Mouse (Mus musculus): ENCODE results near the gene Slc9a4. TPM values are rescaled to one million over a fixed set of nuclear protein-coding genes. Genes with fewer than 3 reads are reported as not detected.
"Not testable (repeated sequence)": the region's sequence is repeated elsewhere in the genome, so short reads cannot be mapped to it uniquely, and the experiment has no call there.

Gene Slc9a4
- polyA plus RNA-seq, 1 experiment = 2.3 TPM

DNA sequence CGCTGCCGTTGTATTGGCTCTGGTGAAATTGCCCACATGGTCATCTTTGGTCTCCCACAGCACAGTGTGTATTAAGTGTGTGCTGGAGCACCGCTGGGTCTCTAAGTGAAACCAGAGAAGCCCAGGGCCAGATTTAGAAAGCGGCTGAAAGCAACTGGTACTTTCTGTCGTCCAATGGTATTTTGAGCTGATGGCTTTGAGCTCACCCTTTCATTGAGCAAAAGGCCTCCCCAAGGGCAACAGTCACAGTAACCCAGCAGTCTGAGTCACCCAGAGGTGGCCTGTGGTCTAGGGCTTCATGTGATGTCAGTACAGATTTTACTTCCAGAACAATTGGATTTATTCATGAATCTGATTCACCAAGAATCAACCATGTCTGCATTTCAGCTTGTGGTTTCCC lies 6.9 kb downstream of the Slc9a4 start:
- TF ChIP-seq CTCF (IDR thresholded peaks at IDR 0.05; ENCODE audit: control insufficient read depth, insufficient read depth, insufficient replicate concordance, low read depth, low read length) (no peak), POLR2A (IDR thresholded peaks at IDR 0.05; ENCODE audit: control insufficient read depth, low read depth, low read length) (no peak)
- Histone ChIP-seq H3K27me3 (ENCODE audit: control insufficient read depth, insufficient read depth, low read length) (no peaks in the 10 kb centered on the region), H3K36me3 (ENCODE audit: control insufficient read depth, insufficient read depth, low read length) (no peaks in the 10 kb centered on the region), H3K27ac (ENCODE audit: control insufficient read depth, insufficient read depth, low read depth, low read length) (no peak overlapping the region), H3K4me1 (ENCODE audit: control insufficient read depth, insufficient read depth, low read length) (no peaks in the 10 kb centered on the region), H3K4me3 (ENCODE audit: control insufficient read depth, low read depth, low read length) (no peak overlapping the region)

DNA sequence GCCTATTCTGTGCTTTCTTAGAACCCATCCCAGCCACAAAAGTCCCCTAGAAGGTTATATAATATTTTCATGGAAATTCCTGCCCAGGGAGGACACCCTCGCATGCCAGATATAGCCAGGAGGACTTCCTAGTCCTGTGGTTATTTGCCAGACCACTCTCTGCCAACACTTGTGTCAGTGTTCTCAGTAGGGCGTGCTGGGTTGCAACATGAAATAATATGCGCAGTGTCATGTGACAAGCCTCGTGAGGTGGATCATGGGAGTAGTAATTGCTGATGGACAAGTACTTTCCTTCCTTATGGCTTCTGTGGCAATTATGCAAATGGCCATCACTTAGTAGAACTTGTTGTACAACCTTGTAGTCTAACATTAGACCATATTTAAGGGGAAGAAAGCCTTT lies 11.1 kb downstream of the Slc9a4 start:
- Histone ChIP-seq H3K4me1 (ENCODE audit: control insufficient read depth, insufficient read depth, low read length) (no peaks in the 10 kb centered on the region), H3K27me3 (ENCODE audit: control insufficient read depth, insufficient read depth, low read length) (no peaks in the 10 kb centered on the region), H3K4me3 (ENCODE audit: control insufficient read depth, low read depth, low read length) (no peak overlapping the region), H3K27ac (ENCODE audit: control insufficient read depth, insufficient read depth, low read depth, low read length) (no peak overlapping the region), H3K36me3 (ENCODE audit: control insufficient read depth, insufficient read depth, low read length) (no peaks in the 10 kb centered on the region)
- TF ChIP-seq CTCF (IDR thresholded peaks at IDR 0.05; ENCODE audit: control insufficient read depth, insufficient read depth, insufficient replicate concordance, low read depth, low read length) (no peak), POLR2A (IDR thresholded peaks at IDR 0.05; ENCODE audit: control insufficient read depth, low read depth, low read length) (no peak)

DNA sequence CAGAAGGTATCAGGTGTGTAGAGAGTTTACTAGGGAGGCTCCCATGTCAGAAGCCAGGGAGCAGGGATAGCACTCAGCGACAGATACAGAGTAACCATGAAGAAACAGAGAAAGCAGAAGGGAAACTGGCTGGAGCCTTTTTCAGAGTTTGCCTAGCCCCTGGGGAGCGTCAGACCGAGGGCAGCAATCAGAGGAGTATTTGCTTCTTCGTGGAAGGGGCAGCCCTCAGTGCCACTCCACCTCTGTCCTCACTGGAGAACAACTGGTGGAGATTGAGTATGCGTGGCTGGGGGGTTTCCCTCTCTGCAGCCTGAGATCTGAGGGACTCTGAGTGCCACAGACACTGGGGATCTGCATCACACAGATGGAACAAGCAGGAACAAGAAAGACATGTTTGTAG lies 17.9 kb downstream of the Slc9a4 start:
- no peaks in the 10 kb centered on the region for H3K4me1 ChIP-seq (ENCODE audit: control insufficient read depth, insufficient read depth, low read length)
- H3K27me3 ChIP-seq (ENCODE audit: control insufficient read depth, insufficient read depth, low read length) = no peaks in the 10 kb centered on the region
- no peak overlapping the region for H3K27ac ChIP-seq (ENCODE audit: control insufficient read depth, insufficient read depth, low read depth, low read length)
- no peak overlapping the region for H3K4me3 ChIP-seq (ENCODE audit: control insufficient read depth, low read depth, low read length)
- H3K36me3 ChIP-seq (ENCODE audit: control insufficient read depth, insufficient read depth, low read length) = no peaks in the 10 kb centered on the region
- TF ChIP-seq CTCF (IDR thresholded peaks at IDR 0.05; ENCODE audit: control insufficient read depth, insufficient read depth, insufficient replicate concordance, low read depth, low read length) (no peak), POLR2A (IDR thresholded peaks at IDR 0.05; ENCODE audit: control insufficient read depth, low read depth, low read length) (no peak)

DNA sequence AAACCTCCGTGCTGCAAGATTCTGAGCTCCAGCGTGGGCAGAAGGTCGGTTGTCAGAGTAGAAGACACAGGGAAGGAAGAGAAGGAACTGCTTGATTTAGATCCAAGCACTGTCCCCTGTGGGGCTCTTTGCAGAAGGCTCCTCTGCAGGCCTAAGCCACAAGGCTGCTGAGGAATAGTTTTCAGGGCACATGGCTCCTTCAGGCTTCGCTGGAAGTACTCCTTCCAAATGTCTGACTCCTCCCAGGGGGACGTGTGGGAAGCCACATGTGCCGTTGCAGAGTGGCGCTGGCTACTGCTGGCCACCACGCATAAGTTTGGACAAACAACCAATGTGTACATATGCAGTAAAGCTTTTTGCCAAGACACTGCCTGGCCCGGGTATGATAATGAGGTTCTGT lies 19.8 kb downstream of the Slc9a4 start:
- not testable (repeated sequence) for H3K4me3 ChIP-seq (ENCODE audit: control insufficient read depth, low read depth, low read length); H3K27me3 ChIP-seq (ENCODE audit: control insufficient read depth, insufficient read depth, low read length); H3K36me3 ChIP-seq (ENCODE audit: control insufficient read depth, insufficient read depth, low read length); H3K4me1 ChIP-seq (ENCODE audit: control insufficient read depth, insufficient read depth, low read length); H3K27ac ChIP-seq (ENCODE audit: control insufficient read depth, insufficient read depth, low read depth, low read length)

DNA sequence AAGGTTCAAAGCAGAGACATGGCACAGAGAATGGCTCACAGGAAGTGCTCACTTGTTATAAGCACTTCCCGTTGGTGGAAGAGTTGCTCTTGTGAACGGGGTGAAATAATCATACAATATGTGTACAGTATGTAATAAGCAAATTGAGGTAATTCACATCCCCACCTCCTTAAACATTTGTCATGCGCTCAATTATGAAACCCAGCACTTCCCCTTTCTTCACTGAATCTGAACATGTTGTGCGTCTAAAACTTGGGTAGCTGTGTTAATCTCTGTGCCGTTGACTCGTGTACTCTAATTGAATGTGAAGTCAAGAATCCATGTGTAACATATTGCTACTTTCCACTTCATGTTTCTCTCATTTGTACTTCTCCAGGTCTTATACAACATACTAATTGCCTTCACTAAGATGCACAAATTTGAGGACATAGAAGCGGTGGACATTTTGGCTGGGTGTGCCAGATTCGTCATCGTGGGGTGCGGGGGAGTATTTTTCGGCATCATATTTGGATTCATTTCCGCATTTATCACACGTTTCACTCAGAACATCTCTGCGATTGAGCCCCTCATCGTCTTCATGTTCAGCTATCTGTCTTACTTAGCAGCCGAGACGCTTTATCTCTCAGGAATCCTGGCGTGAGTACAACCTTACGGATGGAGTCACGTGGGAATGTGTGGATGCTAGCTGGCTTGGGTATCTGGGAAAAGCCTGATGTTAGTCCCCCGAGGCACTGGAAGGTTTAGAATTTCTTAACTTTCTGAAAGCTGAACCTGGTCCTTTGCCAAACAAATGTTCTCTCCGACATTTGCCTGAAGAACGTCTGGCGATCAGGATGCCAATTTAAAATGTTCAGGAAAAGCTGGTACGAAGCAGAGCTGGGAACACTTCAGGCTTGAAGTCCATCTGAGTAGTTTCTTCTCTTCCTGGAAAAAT lies 20.8 kb downstream of the Slc9a4 start:
- no peaks in the 10 kb centered on the region for H3K4me1 ChIP-seq (ENCODE audit: control insufficient read depth, insufficient read depth, low read length)
- H3K36me3 ChIP-seq (ENCODE audit: control insufficient read depth, insufficient read depth, low read length) = no peaks in the 10 kb centered on the region
- no peak for TF ChIP-seq CTCF (IDR thresholded peaks at IDR 0.05; ENCODE audit: control insufficient read depth, insufficient read depth, insufficient replicate concordance, low read depth, low read length)
- no peak for TF ChIP-seq POLR2A (IDR thresholded peaks at IDR 0.05; ENCODE audit: control insufficient read depth, low read depth, low read length)
- no peak overlapping the region for H3K4me3 ChIP-seq (ENCODE audit: control insufficient read depth, low read depth, low read length)
- H3K27me3 ChIP-seq (ENCODE audit: control insufficient read depth, insufficient read depth, low read length) = no peaks in the 10 kb centered on the region
- no peak overlapping the region for H3K27ac ChIP-seq (ENCODE audit: control insufficient read depth, insufficient read depth, low read depth, low read length)

DNA sequence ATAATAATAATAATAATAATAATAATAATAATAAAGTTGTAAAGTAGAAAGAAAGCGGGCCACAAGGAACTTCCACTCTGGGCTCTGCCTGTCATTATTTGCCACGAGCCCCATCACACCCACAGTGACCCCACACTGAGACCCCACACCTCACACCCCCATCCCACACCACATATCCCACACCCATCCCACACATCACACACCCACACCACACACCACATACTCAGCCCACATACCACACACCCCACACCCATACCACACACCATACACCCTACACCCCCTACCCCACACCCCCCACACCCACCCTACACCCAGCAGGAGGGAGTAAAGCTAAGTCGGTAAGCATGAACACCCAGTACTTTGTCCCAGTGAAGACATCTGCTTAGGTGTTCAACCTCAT lies 21.6 kb downstream of the Slc9a4 start:
- TF ChIP-seq POLR2A (IDR thresholded peaks at IDR 0.05; ENCODE audit: control insufficient read depth, low read depth, low read length) = no peak
- no peak for TF ChIP-seq CTCF (IDR thresholded peaks at IDR 0.05; ENCODE audit: control insufficient read depth, insufficient read depth, insufficient replicate concordance, low read depth, low read length)

DNA sequence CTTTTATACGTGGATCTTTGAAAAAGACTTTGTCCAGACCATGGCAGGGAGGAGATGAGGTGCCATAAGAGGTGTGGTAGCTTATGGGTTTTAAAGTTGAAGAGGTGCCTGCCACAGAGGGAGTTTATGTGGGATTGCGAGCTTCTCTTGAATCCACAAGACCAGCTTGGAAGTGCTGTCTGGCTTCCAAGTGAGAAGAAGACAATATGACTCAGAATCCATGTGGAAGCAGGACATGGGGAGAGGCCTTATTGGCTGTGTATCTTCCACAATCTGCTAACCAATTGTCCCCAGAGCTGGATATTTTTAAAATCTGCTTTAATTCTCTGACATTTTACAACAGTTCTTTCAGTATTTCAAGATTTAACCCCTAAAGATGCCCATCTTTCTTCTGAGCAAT lies 33.3 kb downstream of the Slc9a4 start:
- no peak overlapping the region for H3K4me3 ChIP-seq (ENCODE audit: control insufficient read depth, low read depth, low read length)
- H3K36me3 ChIP-seq (ENCODE audit: control insufficient read depth, insufficient read depth, low read length) = no peaks in the 10 kb centered on the region
- no peak for TF ChIP-seq POLR2A (IDR thresholded peaks at IDR 0.05; ENCODE audit: control insufficient read depth, low read depth, low read length)
- H3K27ac ChIP-seq (ENCODE audit: control insufficient read depth, insufficient read depth, low read depth, low read length) = no peak overlapping the region
- no peaks in the 10 kb centered on the region for H3K27me3 ChIP-seq (ENCODE audit: control insufficient read depth, insufficient read depth, low read length)
- H3K4me1 ChIP-seq (ENCODE audit: control insufficient read depth, insufficient read depth, low read length) = no peaks in the 10 kb centered on the region

More for the DNA sequence above, 21.6 kb downstream of the Slc9a4 start:
- Histone ChIP-seq H3K27me3 (ENCODE audit: control insufficient read depth, insufficient read depth, low read length) (no peaks in the 10 kb centered on the region), H3K4me1 (ENCODE audit: control insufficient read depth, insufficient read depth, low read length) (no peaks in the 10 kb centered on the region), H3K36me3 (ENCODE audit: control insufficient read depth, insufficient read depth, low read length) (no peaks in the 10 kb centered on the region), H3K27ac (ENCODE audit: control insufficient read depth, insufficient read depth, low read depth, low read length) (no peak overlapping the region), H3K4me3 (ENCODE audit: control insufficient read depth, low read depth, low read length) (no peak overlapping the region)

DNA sequence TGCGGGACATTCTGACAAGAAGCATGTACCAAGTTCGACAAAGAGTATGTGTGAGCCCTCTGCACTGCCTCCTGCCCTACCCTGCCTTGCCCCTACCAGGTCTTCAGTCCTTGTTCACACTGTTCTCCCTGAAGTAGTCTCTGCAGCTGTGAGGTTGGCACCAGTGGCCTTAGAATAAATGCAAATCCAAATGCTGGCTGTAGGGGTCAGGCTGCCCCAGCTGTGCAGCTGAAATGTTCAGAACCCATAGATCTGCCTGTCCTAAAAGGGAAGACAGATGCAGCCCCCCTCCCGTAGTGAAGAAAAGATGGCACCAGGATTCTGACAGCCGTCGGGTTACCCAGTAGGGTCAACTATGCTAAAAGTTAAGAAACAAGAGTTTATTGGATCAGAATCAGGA lies 39.2 kb downstream of the Slc9a4 start:
- TF ChIP-seq CTCF (IDR thresholded peaks at IDR 0.05; ENCODE audit: control insufficient read depth, insufficient read depth, insufficient replicate concordance, low read depth, low read length) = peak; percentile 41; the same call in 1 of the 2 replicates
- no peak for TF ChIP-seq POLR2A (IDR thresholded peaks at IDR 0.05; ENCODE audit: control insufficient read depth, low read depth, low read length)
- Histone ChIP-seq H3K4me1 (ENCODE audit: control insufficient read depth, insufficient read depth, low read length) (no peaks in the 10 kb centered on the region), H3K27ac (ENCODE audit: control insufficient read depth, insufficient read depth, low read depth, low read length) (no peak overlapping the region), H3K27me3 (ENCODE audit: control insufficient read depth, insufficient read depth, low read length) (no peaks in the 10 kb centered on the region), H3K36me3 (ENCODE audit: control insufficient read depth, insufficient read depth, low read length) (no peaks in the 10 kb centered on the region), H3K4me3 (ENCODE audit: control insufficient read depth, low read depth, low read length) (no peak overlapping the region)
